Mouse (Mus musculus) liver, adult 10 weeks (tissue): ENCODE results near the gene Dlgap4. TPM values are rescaled to one million over a fixed set of nuclear protein-coding genes. Genes with fewer than 3 reads are reported as not detected.

Experiments
- polyA plus RNA-seq: library from polyadenylated mRNA; stranded (reverse); fragments of 350-450 nt; fragmentation: Illumina TruSeq; extraction: RNeasy Lipid Tissue Mini Kit (QIAGEN cat#74804); gene quantifications from one replicate; pipeline ENCODE4 v1.2.3, GENCODE M21; 2014; ENCODE audit warnings: low read depth, low replicate concordance

The Dlgap4 gene
- polyA plus RNA-seq, result 1.5 TPM

DNA sequence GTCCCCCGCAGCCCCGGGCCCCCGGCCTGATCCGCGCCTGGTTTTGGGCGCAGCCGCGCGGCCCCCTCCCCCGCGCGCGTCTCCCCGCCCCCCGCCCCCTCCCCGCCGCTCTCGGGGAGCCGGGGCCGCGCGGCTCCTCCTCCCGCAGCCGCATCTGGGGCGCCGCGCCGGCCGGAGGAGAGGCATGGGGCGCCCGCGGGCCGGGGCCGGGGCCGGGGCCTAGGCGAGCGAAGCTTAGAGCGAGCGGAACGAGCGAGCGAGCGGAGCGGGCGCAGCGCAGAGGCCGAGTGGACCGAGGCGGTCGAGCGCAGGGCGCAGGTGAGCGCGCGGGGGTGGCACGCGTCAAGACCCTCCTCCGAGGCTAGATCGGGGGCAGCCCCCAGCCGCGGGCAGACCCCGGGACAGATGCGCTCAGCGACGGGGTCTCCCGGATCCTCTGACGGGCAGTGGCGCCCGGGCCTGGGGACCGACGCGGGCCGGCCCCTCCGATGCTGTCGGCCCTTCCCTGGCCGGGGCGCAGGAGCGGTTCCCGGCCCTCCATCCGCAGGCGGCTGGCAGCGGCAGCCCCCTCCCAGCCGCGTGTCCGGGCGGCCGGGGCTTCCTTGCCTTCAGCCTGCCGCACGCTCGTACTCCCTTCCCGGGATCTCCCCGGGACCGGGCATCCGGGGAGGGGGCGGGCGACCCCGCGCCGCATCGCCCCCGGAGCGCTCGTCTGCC lies at the start of gene Dlgap4:
Dlgap4 (plus strand) TSS at position 165 of the 717 bp plus-strand sequence.

DNA sequence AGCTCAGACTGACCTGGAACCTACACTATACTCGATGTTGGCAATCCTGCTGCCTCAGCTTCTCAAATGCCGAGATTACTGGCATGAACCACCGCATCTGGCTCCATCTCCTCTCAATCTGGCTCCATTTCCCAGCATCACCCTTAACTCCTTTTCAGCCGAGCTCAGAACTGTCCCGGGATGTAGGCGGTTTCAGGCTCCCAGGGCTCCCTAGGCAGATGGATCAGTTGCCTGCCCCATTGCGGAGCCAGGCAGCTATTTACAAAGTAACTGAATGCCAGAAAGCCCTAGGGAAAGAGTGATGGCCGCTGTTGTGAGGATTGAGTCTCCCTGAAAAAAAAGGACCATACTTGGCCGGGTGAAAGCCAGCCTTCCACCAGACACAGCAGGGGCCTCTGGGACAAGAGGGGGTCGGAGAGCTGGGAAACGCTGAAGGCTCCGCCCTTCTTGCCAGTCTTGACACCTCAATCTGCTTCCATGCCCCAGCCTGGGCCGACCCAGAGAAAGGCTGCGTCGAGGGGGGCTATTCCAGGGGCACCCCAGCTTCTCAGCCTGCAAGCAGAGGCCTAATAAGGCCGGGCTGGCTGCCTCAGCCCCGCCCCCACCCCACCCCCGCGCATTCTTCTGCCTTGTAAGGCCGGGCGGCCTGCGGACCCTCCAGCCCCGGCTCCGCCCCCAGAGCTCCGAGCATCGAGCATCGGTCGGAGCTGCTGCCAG lies 161.4 kb downstream of the Dlgap4 start, which contains the start of gene Myl9:
Myl9 (plus strand) TSS at position 683 of the 717 bp plus-strand sequence.

Other genes with a start within 250 kb of the Dlgap4 start
- gene Epb41l1, start 192.8 kb upstream of the Dlgap4 start, polyA plus RNA-seq, result 0.50 TPM
- 4.0 TPM for gene Aar2, start 66.1 kb upstream of the Dlgap4 start, polyA plus RNA-seq
- gene Myl9, start 161.7 kb downstream of the Dlgap4 start, polyA plus RNA-seq, result not detected
- 0.19 TPM for gene Tgif2, start 226.3 kb downstream of the Dlgap4 start, polyA plus RNA-seq
- 0.79 TPM for gene 4930518I15Rik, start 244.2 kb downstream of the Dlgap4 start, polyA plus RNA-seq
- gene Rab5if, start 249.4 kb downstream of the Dlgap4 start, polyA plus RNA-seq, result 151 TPM